Mouse (Mus musculus) B cell, adult (primary cell): Measurements from ENCODE around the gene Crnn. TPM values are rescaled to one million over a fixed set of nuclear protein-coding genes. Genes with fewer than 3 reads are reported as not detected.

Experiments
- total RNA-seq: library from RNA; stranded (reverse); gene quantifications from 4 replicates; pipeline ENCODE4 v1.2.4, GENCODE M21; 2023; ENCODE audit not compliant: inconsistent age

Gene Crnn
- total RNA-seq = not detected in 4 replicates

DNA sequence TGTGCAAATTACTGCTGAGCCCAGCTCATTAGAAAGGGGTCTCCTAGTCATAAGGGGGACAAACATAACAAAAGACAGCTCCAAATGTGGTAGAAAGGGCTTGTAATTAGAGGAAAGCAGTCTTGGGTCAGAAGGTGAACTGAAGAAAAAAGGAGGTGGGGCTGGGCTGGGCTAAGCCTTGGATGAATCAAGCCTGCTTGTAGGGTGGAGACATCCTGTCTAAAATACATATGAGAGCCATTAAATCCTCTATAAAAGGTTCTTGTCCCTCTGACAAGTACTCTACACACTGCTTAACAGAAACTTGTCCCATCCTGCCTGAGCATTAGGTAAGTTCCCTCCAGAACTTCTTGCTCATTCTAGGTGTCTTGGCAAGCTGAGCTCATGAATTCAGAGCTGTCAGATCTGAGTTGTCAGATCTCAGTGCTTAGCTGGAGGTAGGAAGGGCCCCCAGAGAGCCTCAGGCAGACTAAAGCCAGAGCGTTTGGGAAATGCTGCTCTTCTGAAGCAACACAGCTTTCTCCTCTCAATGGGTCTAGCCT, at the start of gene Crnn:
TSS of gene Crnn (plus strand) at position 278 of the 542 bp plus-strand sequence.

GRCm38 (mm10) chr3:93196978-93197377, 52.4 kb downstream of the Crnn start, which contains the start of gene Flg2:
Flg2 (plus strand) TSS chr3:93197278.

Other genes with a start within 250 kb of the Crnn start
- gene Lce3a, start 218.6 kb upstream of the Crnn start, total RNA-seq = not detected in 4 replicates
- not detected in 4 replicates for gene Lce3b, start 211.8 kb upstream of the Crnn start, total RNA-seq
- not detected in 4 replicates for gene Lce3c, start 200.3 kb upstream of the Crnn start, total RNA-seq
- not detected in 4 replicates for gene Lce3d, start 187.4 kb upstream of the Crnn start, total RNA-seq
- not detected in 4 replicates for gene Lce3e, start 177.7 kb upstream of the Crnn start, total RNA-seq
- not detected in 4 replicates for gene Lce3f, start 152.6 kb upstream of the Crnn start, total RNA-seq
- not detected in 4 replicates for gene Crct1, start 129.1 kb upstream of the Crnn start, total RNA-seq
- gene Lce1m, start 125.7 kb upstream of the Crnn start, total RNA-seq = not detected in 4 replicates
- not detected in 4 replicates for gene Gm4858, start 76.0 kb upstream of the Crnn start, total RNA-seq
- gene Flg2, start 52.5 kb downstream of the Crnn start, total RNA-seq = not detected in 4 replicates
- gene Flg, start 128.7 kb downstream of the Crnn start, total RNA-seq = not detected in 4 replicates
- not detected in 4 replicates for gene Hrnr, start 175.0 kb downstream of the Crnn start, total RNA-seq
- gene Rptn, start 248.9 kb downstream of the Crnn start, total RNA-seq = not detected in 4 replicates